ENCODE assay signal across 22 mouse cellular contexts in the genomic region with DNA sequence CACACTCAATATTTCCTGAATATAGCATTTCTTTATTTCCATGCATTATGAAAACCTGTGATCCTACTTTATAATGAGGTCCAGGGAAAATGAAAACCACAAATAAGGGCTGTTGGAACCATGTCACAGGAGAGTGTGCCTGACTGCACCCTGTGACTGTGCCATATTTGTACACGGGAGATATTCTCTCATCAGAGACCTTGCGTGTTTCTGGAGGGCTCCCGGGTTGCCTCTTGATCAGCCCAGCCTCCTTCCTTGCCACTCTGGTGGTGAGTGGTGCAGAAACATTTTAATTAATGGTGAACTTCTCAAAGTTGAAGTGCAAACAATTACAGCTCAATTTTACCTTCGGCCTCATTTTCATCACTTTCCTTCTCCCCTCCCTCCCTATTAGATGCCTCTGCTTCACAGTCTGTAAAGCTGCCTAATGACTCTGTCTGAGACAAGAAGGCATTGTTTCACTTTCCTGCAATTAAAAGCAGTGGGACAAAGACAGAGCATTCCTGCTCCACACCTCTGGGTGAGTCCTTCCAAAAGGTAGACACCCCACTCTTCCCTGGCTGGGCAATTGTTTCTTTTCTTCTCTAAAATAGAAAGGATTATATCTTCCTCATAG.
DNase-seq lines count a peak whose midpoint lies in the region; ATAC-seq and TF ChIP-seq lines count a peak whose summit lies in the region.
"Had no signal": no experiment of that assay in that cellular context is flagged by ENCODE, and none has a peak within 500 bp of the region (broad histone marks: within the 10 kb centered on the region; RNA-seq: fewer than 3 reads in every experiment).

No protein-coding gene starts in this region.

- H3K9ac ChIP-seq in hindbrain, embryonic 14.5 days = no peak overlapping the region
- no peak overlapping the region for H3K9ac ChIP-seq in hindbrain, postnatal 0 days (replicated peaks; ENCODE audit: low read length)
- no peak overlapping the region for H3K9ac ChIP-seq in neural tube, embryonic 12.5 days
- no peak overlapping the region for H3K9ac ChIP-seq in neural tube, embryonic 15.5 days (replicated peaks)
- H3K9ac ChIP-seq: heart, embryonic 12.5 days; intestine, embryonic 15.5 days; liver, postnatal 0 days had no signal

- TF ChIP-seq CTCF in hindbrain, postnatal 0 days (IDR thresholded peaks at IDR 0.05; ENCODE audit: low read depth) = no peak

- no peaks in the 10 kb centered on the region for H3K36me3 ChIP-seq in hindbrain, embryonic 14.5 days (replicated peaks; ENCODE audit: control insufficient read depth, insufficient read depth)
- no peaks in the 10 kb centered on the region for H3K36me3 ChIP-seq in hindbrain, postnatal 0 days (ENCODE audit: insufficient read depth, low read length)
- H3K36me3 ChIP-seq in neural tube, embryonic 12.5 days = no peaks in the 10 kb centered on the region
- no peaks in the 10 kb centered on the region for H3K36me3 ChIP-seq in neural tube, embryonic 15.5 days
- H3K36me3 ChIP-seq: heart, embryonic 12.5 days; intestine, embryonic 15.5 days had no signal

- 59% methylated on average over 4 of the region's 4 CpGs for WGBS in hindbrain, embryonic 14.5 days
- 67% methylated on average over 4 of the region's 4 CpGs for WGBS in hindbrain, postnatal 0 days
- 66% methylated on average over 4 of the region's 4 CpGs for WGBS in neural tube, embryonic 12.5 days
- WGBS in neural tube, embryonic 15.5 days = 59% methylated on average over 4 of the region's 4 CpGs

- no peak overlapping the region for H3K27ac ChIP-seq in hindbrain, embryonic 14.5 days
- no peak overlapping the region for H3K27ac ChIP-seq in hindbrain, postnatal 0 days
- H3K27ac ChIP-seq in neural tube, embryonic 12.5 days = no peak overlapping the region
- H3K27ac ChIP-seq in neural tube, embryonic 15.5 days (replicated peaks) = no peak overlapping the region
- H3K27ac ChIP-seq: intestine, embryonic 15.5 days; stomach, postnatal 0 days had no signal

- H3K4me3 ChIP-seq in hindbrain, embryonic 14.5 days (replicated peaks; ENCODE audit: low read length) = no peak overlapping the region
- no peak overlapping the region for H3K4me3 ChIP-seq in hindbrain, postnatal 0 days (ENCODE audit: low read length)
- no peak overlapping the region for H3K4me3 ChIP-seq in neural tube, embryonic 12.5 days
- H3K4me3 ChIP-seq in neural tube, embryonic 15.5 days (replicated peaks) = no peak overlapping the region
- H3K4me3 ChIP-seq: heart, embryonic 12.5 days; intestine, embryonic 15.5 days; megakaryocyte, embryonic 14.5 days had no signal

- no peak overlapping the region for H3K4me2 ChIP-seq in hindbrain, embryonic 14.5 days (replicated peaks)
- H3K4me2 ChIP-seq in hindbrain, postnatal 0 days (ENCODE audit: low read depth, low read length) = no peak overlapping the region
- H3K4me2 ChIP-seq in neural tube, embryonic 12.5 days (replicated peaks) = no peak overlapping the region
- no peak overlapping the region for H3K4me2 ChIP-seq in neural tube, embryonic 15.5 days
- H3K4me2 ChIP-seq: heart, embryonic 12.5 days; intestine, embryonic 15.5 days had no signal

- no peaks in the 10 kb centered on the region for H3K9me3 ChIP-seq in hindbrain, embryonic 14.5 days (ENCODE audit: control insufficient read depth, low read length)
- no peaks in the 10 kb centered on the region for H3K9me3 ChIP-seq in hindbrain, postnatal 0 days (ENCODE audit: low read length)
- no peaks in the 10 kb centered on the region for H3K9me3 ChIP-seq in neural tube, embryonic 12.5 days
- no peaks in the 10 kb centered on the region for H3K9me3 ChIP-seq in neural tube, embryonic 15.5 days (replicated peaks)
- H3K9me3 ChIP-seq: heart, embryonic 12.5 days; intestine, embryonic 15.5 days; megakaryocyte, embryonic 14.5 days had no signal

- H3K4me1 ChIP-seq in hindbrain, embryonic 14.5 days (replicated peaks; ENCODE audit: control insufficient read depth, insufficient read depth, low read length) = no peaks in the 10 kb centered on the region
- no peaks in the 10 kb centered on the region for H3K4me1 ChIP-seq in hindbrain, postnatal 0 days (ENCODE audit: insufficient read depth, low read length)
- no peaks in the 10 kb centered on the region for H3K4me1 ChIP-seq in neural tube, embryonic 12.5 days
- H3K4me1 ChIP-seq in neural tube, embryonic 15.5 days = no peaks in the 10 kb centered on the region
- H3K4me1 ChIP-seq: heart, embryonic 12.5 days; intestine, embryonic 15.5 days; megakaryocyte, embryonic 14.5 days had no signal

- no peaks in the 10 kb centered on the region for H3K27me3 ChIP-seq in hindbrain, embryonic 14.5 days (ENCODE audit: control insufficient read depth, insufficient read depth, low read length)
- no peaks in the 10 kb centered on the region for H3K27me3 ChIP-seq in hindbrain, postnatal 0 days (ENCODE audit: insufficient read depth, low read length)
- H3K27me3 ChIP-seq in neural tube, embryonic 12.5 days (replicated peaks) = no peaks in the 10 kb centered on the region
- no peaks in the 10 kb centered on the region for H3K27me3 ChIP-seq in neural tube, embryonic 15.5 days (replicated peaks)
- H3K27me3 ChIP-seq: heart, embryonic 12.5 days; intestine, embryonic 15.5 days; megakaryocyte, embryonic 14.5 days had no signal

- no peak for DNase-seq in hindbrain, embryonic 14.5 days (ENCODE audit: low spot score)
- no peak for DNase-seq in hindbrain, postnatal 0 days (ENCODE audit: low spot score)
- peak; percentile 40 for DNase-seq in forelimb bud, embryonic 11.5 days (ENCODE audit: low read depth, low spot score)
- DNase-seq in retina, postnatal 1 day = peak; percentile 92
- DNase-seq in embryo, embryonic 11 days = no peak
- DNase-seq in cerebellum, postnatal 25 days = no peak
- DNase-seq: B cell, adult 2 months; cerebellum, adult 8-10 months; gastrocnemius, postnatal 10 days; heart, adult 11 months; heart, postnatal 36 days; kidney, adult 9 months; layer of hippocampus, postnatal 36 days; liver, postnatal 0 days; lung, postnatal 10 days; right cerebral cortex, adult 18-20 months had no signal

- peak; percentile 46; the same call in 1 of the 2 replicates for ATAC-seq in hindbrain, embryonic 14.5 days (ENCODE audit: low FRiP score)
- ATAC-seq in hindbrain, postnatal 0 days = no peak
- ATAC-seq in neural tube, embryonic 12.5 days (ENCODE audit: low FRiP score, low read depth) = 0 out of 2 replicates have a peak, but pooled peaks have one; percentile 25
- ATAC-seq in neural tube, embryonic 15.5 days (ENCODE audit: low FRiP score) = no peak
- ATAC-seq: intestine, embryonic 15.5 days; liver, postnatal 0 days had no signal

Comparison
In these comparisons a context has a peak if more than half of its experiments do, and no peak if none do; other contexts are left out.
1. ATAC-seq: peak in hindbrain, embryonic 14.5 days (single experiment) and neural tube, embryonic 12.5 days (single experiment); none in hindbrain, postnatal 0 days (single experiment) and neural tube, embryonic 15.5 days (single experiment).
2. DNase-seq: peak in forelimb bud, embryonic 11.5 days (single experiment) and retina, postnatal 1 day (single experiment); none in hindbrain, embryonic 14.5 days (single experiment), hindbrain, postnatal 0 days (single experiment), embryo, embryonic 11 days (single experiment) and cerebellum, postnatal 25 days (0 of 2).